Mouse (Mus musculus): ENCODE results near the gene Atp5j.

Gene Atp5j

GRCm38 (mm10) chr16:84807874-84808273 lies 27.6 kb downstream of the Atp5j start:
- DNase-seq (ENCODE audit: low read depth, low spot score), result no peak

- DNase-seq (ENCODE audit: low read depth, low spot score), result no peak
Observed at GRCm38 (mm10) chr16:84806175-84806574, 29.2 kb downstream of the Atp5j start.

- DNase-seq (ENCODE audit: low read depth, low spot score), result no peak
Observed at GRCm38 (mm10) chr16:84804866-84805265, 30.6 kb downstream of the Atp5j start.

- DNase-seq (ENCODE audit: low read depth, low spot score), result no peak
Observed at GRCm38 (mm10) chr16:84802217-84802616, 33.2 kb downstream of the Atp5j start.

- DNase-seq (ENCODE audit: low read depth, low spot score), result no peak
Observed at GRCm38 (mm10) chr16:84800038-84800437, 35.4 kb downstream of the Atp5j start.

GRCm38 (mm10) chr16:84796678-84797077 lies 38.7 kb downstream of the Atp5j start:
- DNase-seq (ENCODE audit: low read depth, low spot score), result no peak

GRCm38 (mm10) chr16:84795337-84795736 lies 40.1 kb downstream of the Atp5j start:
- no peak for DNase-seq (ENCODE audit: low read depth, low spot score)

GRCm38 (mm10) chr16:84793401-84793800 lies 42.0 kb downstream of the Atp5j start:
- no peak for DNase-seq (ENCODE audit: low read depth, low spot score)

DNA sequence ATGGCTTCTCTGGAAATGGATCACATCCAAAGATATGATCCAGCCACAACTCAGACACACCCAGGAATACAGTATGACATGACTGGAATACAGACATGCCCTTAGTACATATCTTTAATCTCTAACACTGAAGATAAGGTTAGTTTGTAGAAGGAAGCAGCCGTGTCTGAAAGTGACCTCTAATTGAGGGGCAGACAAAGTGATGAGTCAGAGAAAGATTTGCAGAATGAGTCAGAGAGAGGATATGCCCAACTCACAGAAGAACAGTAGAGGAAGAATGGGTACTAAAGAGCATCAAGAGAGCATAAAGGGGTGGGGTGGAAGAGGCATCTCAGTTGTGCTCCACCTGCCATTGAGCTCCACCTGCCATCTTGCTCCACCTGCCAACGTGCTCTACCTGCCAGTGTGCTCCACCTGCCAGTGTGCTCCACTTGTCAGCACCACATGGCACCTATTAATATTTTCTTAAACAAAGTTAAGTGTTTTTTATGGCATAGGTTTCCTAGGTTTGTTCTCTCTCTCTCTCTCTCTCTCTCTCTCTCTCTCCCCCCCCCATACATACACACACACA lies 44.7 kb downstream of the Atp5j start:
- DNase-seq (ENCODE audit: low read depth, low spot score), result no peak

DNA sequence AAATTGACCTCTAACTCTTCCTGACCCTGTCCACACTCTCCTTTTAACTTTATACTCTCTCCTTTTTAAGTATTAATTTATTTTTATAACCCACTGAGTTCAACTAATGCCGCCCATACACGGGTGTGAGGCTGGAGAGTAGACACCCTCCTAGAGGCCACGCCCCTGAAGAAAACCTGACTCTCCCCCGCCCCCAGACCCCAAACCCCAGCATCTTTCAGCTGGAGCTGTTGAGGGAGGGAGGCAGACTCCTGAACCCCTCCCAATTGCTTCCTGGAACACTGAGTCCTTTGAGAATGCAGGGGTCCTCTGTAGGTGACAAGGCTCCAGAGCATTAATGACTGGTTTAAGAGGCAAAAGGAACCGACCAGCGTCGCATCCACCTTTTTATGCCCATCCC lies 50.5 kb downstream of the Atp5j start:
- DNase-seq (ENCODE audit: low read depth, low spot score), result no peak

GRCm38 (mm10) chr16:84783279-84783678 lies 52.1 kb downstream of the Atp5j start:
- no peak for DNase-seq (ENCODE audit: low read depth, low spot score)

DNA sequence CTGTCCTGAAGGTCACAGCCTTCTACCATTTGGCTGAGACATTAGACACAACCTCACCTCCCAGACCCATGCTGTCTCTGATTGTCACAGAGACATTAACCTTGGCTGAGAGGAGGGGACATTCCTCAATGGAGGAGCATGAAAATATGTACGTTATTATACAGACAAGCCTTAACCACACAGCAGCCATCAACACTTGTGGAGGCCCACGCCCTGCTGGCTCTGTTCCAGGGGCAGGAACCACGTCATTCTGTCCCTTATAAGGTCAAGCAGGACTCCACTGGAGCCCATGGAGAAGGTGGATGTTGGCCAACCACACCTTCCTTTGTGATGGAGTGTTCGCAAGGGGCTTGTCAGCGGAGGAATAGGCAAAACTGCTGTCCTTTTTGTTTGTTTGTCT lies 55.7 kb downstream of the Atp5j start:
- no peak for DNase-seq (ENCODE audit: low read depth, low spot score)

DNA sequence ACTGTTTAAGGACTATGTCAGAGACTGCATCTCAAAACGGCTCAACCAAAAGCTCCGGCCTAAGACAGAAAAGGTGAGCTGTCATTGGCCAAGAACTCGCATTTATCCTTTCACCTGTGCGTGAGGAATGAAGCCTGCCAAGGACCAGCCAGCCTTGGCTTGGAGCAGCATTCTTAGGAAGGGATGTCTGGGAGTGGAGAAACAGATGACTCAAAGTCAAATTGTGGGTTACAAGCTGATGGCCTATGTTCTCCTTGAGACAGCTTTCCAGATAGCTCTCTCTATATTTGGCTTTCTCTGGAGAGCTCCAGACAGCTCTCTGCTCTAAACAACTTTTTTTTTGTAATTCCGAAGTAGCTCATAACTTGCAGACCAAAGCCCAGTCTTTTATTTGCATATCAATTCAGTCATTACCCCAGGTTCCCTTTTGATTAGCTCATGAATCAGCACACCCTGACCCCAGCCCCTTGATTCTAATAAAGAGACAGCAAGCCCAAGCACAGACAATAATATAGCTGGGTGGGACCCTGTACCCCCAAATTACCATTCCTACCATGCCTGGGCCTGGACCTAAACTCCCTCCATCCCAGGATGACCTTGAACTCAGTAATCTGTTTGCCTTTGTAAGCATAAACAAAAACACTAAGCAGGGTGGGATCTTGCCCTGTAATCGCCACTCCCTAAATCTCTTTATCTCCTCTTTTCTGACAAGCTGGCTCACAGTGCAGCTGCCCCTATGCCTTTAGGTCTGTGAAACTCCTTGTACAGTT lies 56.4 kb downstream of the Atp5j start:
- no peak for DNase-seq (ENCODE audit: low read depth, low spot score)

GRCm38 (mm10) chr16:84778431-84778830 lies 57.0 kb downstream of the Atp5j start:
- no peak for DNase-seq (ENCODE audit: low read depth, low spot score)

Data from WW6 (cell line).